Mouse (Mus musculus) forebrain, embryonic 15.5 days (tissue): Measurements from ENCODE around the gene Zfp316. TPM values are rescaled to one million over a fixed set of nuclear protein-coding genes. Genes with fewer than 3 reads are reported as not detected.

ENCODE experiments used
- ATAC-seq: fragments of 200-750 bp; cut with Nextera tagmentation; replicated peaks from 2 replicates; pipeline ENCODE4 v1.8.0; 2017; ENCODE audit warnings: mild to moderate bottlenecking, moderate TSS enrichment, moderate library complexity
- H3K27ac ChIP-seq: fragments of 300-500 bp; sonication (generic); replicated peaks from 2 replicates; pipeline ENCODE4 v1.5.1; 2015; ENCODE audit warnings: mild to moderate bottlenecking, inconsistent platforms
- H3K27me3 ChIP-seq: fragments of 300-500 bp; sonication (generic); 2 replicates; pipeline ENCODE4 v1.6.1; 2015; ENCODE audit warnings: inconsistent platforms
- H3K36me3 ChIP-seq: fragments of 300-500 bp; sonication (generic); 2 replicates; pipeline ENCODE4 v1.6.1; 2015; ENCODE audit warnings: mild to moderate bottlenecking, inconsistent platforms
- H3K4me1 ChIP-seq: fragments of 300-500 bp; sonication (generic); 2 replicates; pipeline ENCODE4 v1.6.1; 2015; ENCODE audit warnings: inconsistent platforms
- H3K4me2 ChIP-seq: fragments of 300-500 bp; sonication (generic); replicated peaks from 2 replicates; pipeline ENCODE4 v1.6.1; 2015; ENCODE audit warnings: mild to moderate bottlenecking, inconsistent platforms
- H3K4me3 ChIP-seq: fragments of 300-500 bp; sonication (generic); 2 replicates; pipeline ENCODE4 v1.5.1; 2015; ENCODE audit warnings: mild to moderate bottlenecking, inconsistent platforms
- H3K9ac ChIP-seq: fragments of 300-500 bp; sonication (generic); replicated peaks from 2 replicates; pipeline ENCODE4 v1.6.1; 2015; ENCODE audit warnings: mild to moderate bottlenecking, inconsistent platforms
- H3K9me3 ChIP-seq: fragments of 300-500 bp; sonication (generic); 2 replicates; pipeline ENCODE4 v1.6.1; 2016; ENCODE audit warnings: inconsistent platforms
- WGBS: fragments of 180-500 bp; shearing (Covaris S2); methylation state at CpG from one replicate; pipeline ENCODE4 v1.1.7; 2015; ENCODE audit warnings: mixed read lengths; 5-methylcytosine and 5-hydroxymethylcytosine counted together
- polyA plus RNA-seq: library from polyadenylated mRNA; unstranded; fragments of >200 nt; fragmentation: Nextera tagmentation; extraction: Ambion mirVana; gene quantifications from 2 replicates; pipeline ENCODE4 v1.2.1, GENCODE M21; 2015

The Zfp316 gene
- polyA plus RNA-seq, 1 experiment from 2014 or later = 13.6 TPM

DNA sequence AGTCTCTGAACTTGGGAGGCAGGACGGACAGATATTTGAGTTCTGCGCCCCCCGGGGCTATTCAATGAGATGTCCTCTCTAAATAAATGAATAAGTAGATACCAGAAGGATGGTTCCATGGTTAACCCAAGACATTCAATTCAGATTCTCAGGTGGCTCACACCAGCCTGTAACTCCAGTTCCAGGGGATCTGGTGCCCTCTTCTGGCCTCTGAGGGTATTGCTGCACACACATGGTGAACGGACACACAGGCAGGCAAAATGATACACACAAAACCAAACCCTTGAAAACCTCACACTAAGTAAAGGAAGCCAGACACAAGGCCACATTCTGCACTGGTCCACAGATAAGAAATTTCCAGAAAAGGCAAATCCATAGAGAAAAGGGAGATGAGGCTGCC lies 29.9 kb upstream of the Zfp316 start:
- Histone ChIP-seq H3K4me3 (no peak overlapping the region), H3K27me3 (peaks cover under 1% of the 10 kb centered on the region; the same call in 1 of the 2 replicates), H3K36me3 (peaks cover 41% of the 10 kb centered on the region), H3K4me1 (no peaks in the 10 kb centered on the region), H3K4me2 (no peak overlapping the region), H3K9me3 (no peaks in the 10 kb centered on the region), H3K27ac (no peak overlapping the region), H3K9ac (no peak overlapping the region)
- ATAC-seq = no peak
- 92% methylated on average over 4 of the region's 4 CpGs for WGBS

DNA sequence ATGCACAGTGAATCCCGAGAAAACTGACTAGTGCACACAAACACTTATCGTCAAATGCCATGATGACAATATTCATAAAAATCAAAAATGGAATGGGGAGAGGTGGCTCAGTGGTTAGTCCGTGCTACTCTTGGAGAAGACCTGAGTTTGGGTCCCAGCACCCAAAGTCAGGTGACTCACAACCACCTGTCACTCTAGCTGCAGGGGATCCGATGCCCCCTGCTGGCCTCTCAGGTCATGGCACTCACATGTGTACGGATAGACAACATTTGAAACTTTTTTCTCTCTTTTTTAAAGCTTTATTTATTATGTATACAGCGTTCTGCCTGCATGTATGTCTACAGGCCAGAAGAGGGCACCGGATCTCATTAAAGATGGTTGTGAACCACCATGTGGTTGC lies 28.6 kb upstream of the Zfp316 start:
- peaks cover 13% of the 10 kb centered on the region for H3K27me3 ChIP-seq
- H3K9me3 ChIP-seq = no peaks in the 10 kb centered on the region
- no peak overlapping the region for H3K4me2 ChIP-seq
- H3K27ac ChIP-seq = no peak overlapping the region
- H3K4me1 ChIP-seq = peaks cover 6% of the 10 kb centered on the region
- H3K36me3 ChIP-seq = peaks cover 39% of the 10 kb centered on the region
- no peak overlapping the region for H3K4me3 ChIP-seq
- WGBS = 93% methylated on average over 7 of the region's 7 CpGs
- no peak overlapping the region for H3K9ac ChIP-seq
- no peak for ATAC-seq

DNA sequence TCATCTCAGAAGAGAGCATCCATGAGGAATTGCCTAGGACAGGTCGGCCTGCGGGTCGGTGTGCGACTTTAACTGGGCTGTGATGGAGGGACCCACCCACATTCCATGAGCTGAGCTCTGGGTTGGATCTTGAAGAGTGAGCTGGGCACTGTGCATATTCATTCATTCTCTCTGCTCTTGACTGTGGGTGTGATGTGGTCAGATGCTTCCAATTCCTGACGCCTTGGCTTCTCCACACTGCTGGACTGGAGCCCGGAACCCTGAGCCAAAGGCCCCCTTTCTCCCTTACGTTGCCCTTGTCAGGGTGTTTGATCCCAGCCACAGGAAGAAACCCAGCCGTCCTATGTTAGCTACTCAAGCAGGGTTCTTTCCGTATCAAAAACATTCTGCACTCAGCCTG lies 28.2 kb upstream of the Zfp316 start:
- H3K9ac ChIP-seq = no peak overlapping the region
- H3K4me3 ChIP-seq = no peak overlapping the region
- H3K27ac ChIP-seq = no peak overlapping the region
- no peaks in the 10 kb centered on the region for H3K9me3 ChIP-seq
- WGBS = 94% methylated on average over 9 of the region's 9 CpGs
- H3K27me3 ChIP-seq = peaks cover 14% of the 10 kb centered on the region
- ATAC-seq = no peak
- H3K36me3 ChIP-seq = peaks cover 39% of the 10 kb centered on the region
- no peak overlapping the region for H3K4me2 ChIP-seq
- peaks cover 10% of the 10 kb centered on the region for H3K4me1 ChIP-seq

DNA sequence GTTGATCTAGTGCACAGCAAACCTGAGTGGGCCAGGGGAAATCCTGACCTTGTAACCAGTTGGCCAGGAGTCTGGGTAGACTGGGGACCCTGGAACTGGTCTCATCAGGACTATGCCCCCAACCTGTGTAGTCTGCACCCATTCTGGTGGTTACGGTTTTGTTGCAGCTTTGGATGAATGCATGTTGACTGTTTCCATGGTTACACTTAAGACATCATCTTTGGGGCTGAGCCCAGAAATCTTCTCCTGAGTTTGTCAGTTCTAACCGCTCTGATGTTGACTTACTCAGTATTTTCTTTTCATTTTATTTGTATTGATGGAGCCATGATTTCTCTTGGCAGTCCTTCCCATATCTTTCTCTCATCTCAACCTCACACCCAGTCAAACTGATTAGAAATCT lies 25.5 kb upstream of the Zfp316 start:
- ATAC-seq = no peak
- Histone ChIP-seq H3K4me2 (no peak overlapping the region), H3K9me3 (no peaks in the 10 kb centered on the region), H3K4me1 (peaks cover 12% of the 10 kb centered on the region), H3K27ac (no peak overlapping the region), H3K9ac (no peak overlapping the region), H3K27me3 (peaks cover 29% of the 10 kb centered on the region), H3K36me3 (peaks cover 19% of the 10 kb centered on the region), H3K4me3 (no peak overlapping the region)
- WGBS = 68% methylated on average over 2 of the region's 2 CpGs

DNA sequence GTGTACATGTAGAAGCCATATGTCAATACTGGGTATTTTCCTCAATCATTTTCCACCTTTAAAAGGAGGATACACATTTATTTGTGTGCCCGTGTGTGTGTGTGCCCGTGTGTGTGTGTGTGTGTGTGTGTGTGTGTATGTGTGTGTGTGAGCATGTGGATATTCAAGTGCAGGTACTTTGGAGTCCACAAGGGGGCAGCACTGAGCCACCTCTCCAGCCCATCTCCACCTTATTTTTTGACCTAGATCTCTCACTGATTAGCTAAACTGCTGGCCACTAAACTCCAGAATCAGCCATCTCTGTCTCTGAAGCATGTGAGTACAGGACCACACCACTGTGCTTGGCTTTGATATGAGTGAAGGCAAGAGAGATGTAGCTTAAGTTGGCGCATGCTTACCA lies 25.0 kb upstream of the Zfp316 start:
- ATAC-seq = no peak
- no peaks in the 10 kb centered on the region for H3K9me3 ChIP-seq
- H3K27me3 ChIP-seq = peaks cover 29% of the 10 kb centered on the region
- H3K36me3 ChIP-seq = peaks cover 14% of the 10 kb centered on the region
- no peak overlapping the region for H3K4me2 ChIP-seq
- no peak overlapping the region for H3K27ac ChIP-seq
- peaks cover 12% of the 10 kb centered on the region for H3K4me1 ChIP-seq
- H3K4me3 ChIP-seq = no peak overlapping the region
- 99% methylated on average over 3 of the region's 3 CpGs for WGBS
- no peak overlapping the region for H3K9ac ChIP-seq

DNA sequence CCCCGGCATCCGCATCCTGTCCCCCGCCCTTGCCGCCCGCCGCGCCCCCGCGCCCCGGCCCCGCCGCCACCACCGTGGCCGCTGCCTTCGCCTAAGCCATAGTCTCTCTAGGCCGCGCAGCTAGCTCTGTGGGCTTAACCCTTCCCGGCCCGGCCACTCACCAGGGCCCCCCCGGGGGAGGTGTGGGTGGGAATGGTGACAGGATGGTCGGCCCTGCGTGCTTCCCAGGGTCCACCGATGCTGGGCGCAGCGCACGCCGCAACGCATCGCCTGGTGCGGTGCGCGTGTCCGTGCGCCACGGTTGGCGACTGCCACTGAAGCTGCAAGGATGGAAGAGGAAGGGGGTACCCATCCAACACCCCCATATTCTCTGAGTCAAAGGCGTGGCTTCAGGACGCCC lies 23.6 kb upstream of the Zfp316 start, which contains the start of gene Zfp853:
Gene Zfp853 (minus strand): TSS at position 220 of the 400 bp plus-strand sequence.
- H3K4me2 ChIP-seq = peak within 1 kb of the TSS; percentile 52
- H3K36me3 ChIP-seq = peaks cover 1% of the 10 kb centered on the region; the same call in 1 of the 2 replicates
- WGBS = 4% methylated on average over 33 of the region's 38 CpGs
- peak within 1 kb of the TSS; percentile 28 for H3K9ac ChIP-seq
- ATAC-seq = 0 out of 2 replicates have a peak, but pooled peaks have one; percentile 17
- no peaks in the 10 kb centered on the region for H3K9me3 ChIP-seq
- no peak within 1 kb of the TSS for H3K27ac ChIP-seq
- H3K4me1 ChIP-seq = peaks cover 12% of the 10 kb centered on the region
- H3K4me3 ChIP-seq = peak within 1 kb of the TSS; percentile 37
- peaks cover 41% of the 10 kb centered on the region for H3K27me3 ChIP-seq

DNA sequence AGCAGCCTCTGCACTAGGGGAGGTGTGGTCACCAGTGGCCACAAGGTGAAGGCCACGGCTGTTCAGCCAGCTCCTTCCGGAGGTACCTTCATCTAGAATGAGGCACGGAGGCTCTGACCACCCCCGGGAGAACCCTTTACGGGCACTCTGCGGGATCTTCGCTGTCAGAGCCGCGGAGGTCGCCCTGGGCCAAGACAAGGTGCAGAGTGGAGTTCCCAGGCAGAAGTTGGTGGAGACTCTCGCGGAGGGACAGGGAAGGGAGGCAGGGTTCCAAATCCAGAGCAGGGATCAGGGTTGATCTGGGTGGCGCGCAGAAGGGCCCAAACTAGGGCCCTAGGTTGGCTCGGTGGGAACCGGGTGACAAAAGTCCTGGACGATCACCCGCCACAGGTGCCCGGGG lies 23.1 kb upstream of the Zfp316 start:
- H3K27me3 ChIP-seq = peaks cover 46% of the 10 kb centered on the region
- 2% methylated on average over 19 of the region's 19 CpGs for WGBS

DNA sequence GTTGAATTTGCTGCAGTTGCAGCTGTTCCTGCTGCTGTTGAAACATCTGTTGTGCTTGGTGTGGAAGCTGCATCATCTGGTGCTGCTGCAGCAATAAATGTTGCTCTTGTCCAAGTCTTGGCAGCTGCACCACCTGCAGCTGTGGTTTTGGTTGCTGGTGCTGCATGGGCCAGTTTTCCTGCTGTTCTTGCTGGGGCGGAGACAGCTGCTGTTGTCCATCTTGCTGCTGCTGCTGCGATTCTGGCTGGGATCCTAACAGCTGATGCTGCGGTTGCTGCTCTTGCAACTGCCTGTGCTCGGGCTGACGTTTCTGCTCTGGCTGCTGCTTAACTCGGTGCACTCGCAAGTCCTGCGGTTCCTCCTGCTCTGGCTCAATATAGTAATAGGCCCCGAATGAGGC lies 19.5 kb upstream of the Zfp316 start:
- no peak for ATAC-seq
- peaks cover 21% of the 10 kb centered on the region for H3K4me1 ChIP-seq
- no peak overlapping the region for H3K27ac ChIP-seq
- H3K36me3 ChIP-seq = no peaks in the 10 kb centered on the region
- no peak overlapping the region for H3K4me2 ChIP-seq
- 77% methylated on average over 9 of the region's 9 CpGs for WGBS
- peaks cover 52% of the 10 kb centered on the region for H3K27me3 ChIP-seq
- no peaks in the 10 kb centered on the region for H3K9me3 ChIP-seq
- H3K4me3 ChIP-seq = no peak overlapping the region
- no peak overlapping the region for H3K9ac ChIP-seq

More for the DNA sequence above, 23.1 kb upstream of the Zfp316 start:
- peaks cover 18% of the 10 kb centered on the region for H3K4me1 ChIP-seq
- H3K4me2 ChIP-seq = peak overlapping the region; percentile 52
- H3K4me3 ChIP-seq = peak overlapping the region; percentile 37
- peak overlapping the region; percentile 28 for H3K9ac ChIP-seq
- no peaks in the 10 kb centered on the region for H3K9me3 ChIP-seq
- H3K27ac ChIP-seq = no peak overlapping the region
- no peaks in the 10 kb centered on the region for H3K36me3 ChIP-seq
- ATAC-seq = no peak

DNA sequence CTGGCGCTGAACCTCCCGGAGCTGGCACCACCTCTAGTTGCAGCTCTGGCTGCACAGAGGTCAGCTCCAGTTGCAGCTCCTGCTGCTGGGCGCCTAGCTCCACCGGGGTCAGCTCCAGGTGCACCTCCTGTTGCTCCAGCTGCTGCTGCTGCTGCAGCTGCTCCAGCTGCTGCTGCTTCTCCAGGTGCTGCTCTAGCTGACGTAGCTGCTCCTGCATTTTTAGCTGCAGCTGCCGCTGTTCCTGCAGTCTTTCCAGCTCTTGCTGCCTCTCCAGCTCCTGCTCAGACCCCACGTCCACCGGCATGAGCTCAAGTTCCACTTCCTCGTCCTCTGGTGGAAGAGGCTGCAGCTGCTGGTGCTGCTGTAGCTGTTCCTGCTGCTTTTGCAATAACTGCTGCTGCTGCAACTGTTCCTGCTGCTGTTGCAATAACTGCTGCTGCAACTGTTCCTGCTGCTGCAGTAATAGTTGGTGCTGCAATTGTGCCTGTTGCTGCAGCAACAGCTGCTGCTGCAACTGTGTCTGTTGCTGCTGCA lies 18.6 kb upstream of the Zfp316 start:
- no peaks in the 10 kb centered on the region for H3K36me3 ChIP-seq
- peaks cover 44% of the 10 kb centered on the region for H3K27me3 ChIP-seq
- 20% methylated on average over 9 of the region's 9 CpGs for whole genome bisulfite sequencing
- no peak overlapping the region for H3K9ac ChIP-seq
- no peaks in the 10 kb centered on the region for H3K9me3 ChIP-seq
- H3K4me3 ChIP-seq = peak overlapping the region; percentile 21; the same call in 1 of the 2 replicates
- no peak for ATAC-seq
- peak overlapping the region; percentile 24; the same call in 1 of the 2 replicates for H3K4me2 ChIP-seq
- peaks cover 16% of the 10 kb centered on the region for H3K4me1 ChIP-seq
- H3K27ac ChIP-seq = no peak overlapping the region

DNA sequence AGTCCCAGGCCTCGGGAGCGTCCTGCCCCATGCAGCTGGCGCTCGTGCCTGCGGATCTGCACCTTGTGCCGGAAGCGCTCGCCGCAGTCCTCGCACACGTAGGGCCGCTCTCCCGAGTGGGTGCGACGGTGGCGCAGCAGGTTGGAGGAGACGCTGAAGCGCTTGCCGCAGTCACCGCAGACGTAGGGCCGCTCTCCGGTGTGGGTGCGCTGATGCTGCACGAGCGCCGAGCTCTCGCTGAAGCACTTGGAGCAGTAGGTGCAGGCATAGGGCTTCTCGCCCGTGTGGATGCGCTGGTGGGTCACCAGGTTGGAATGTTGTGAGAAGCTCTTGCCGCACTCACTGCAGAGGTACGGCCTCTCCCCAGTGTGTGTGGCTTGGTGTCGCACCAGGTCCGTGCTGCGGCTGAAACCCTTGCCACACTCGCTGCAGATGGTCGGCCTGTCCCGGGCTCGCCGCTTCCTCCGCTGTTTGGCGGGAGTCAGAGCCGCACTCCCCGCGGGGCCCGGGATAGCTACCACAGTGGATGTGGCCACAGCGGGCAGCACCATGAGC lies 18.0 kb upstream of the Zfp316 start:
- H3K4me2 ChIP-seq = peak overlapping the region; percentile 24
- H3K4me1 ChIP-seq = peaks cover 10% of the 10 kb centered on the region; the same call in 1 of the 2 replicates
- peak overlapping the region; percentile 21 for H3K4me3 ChIP-seq
- H3K9me3 ChIP-seq = no peaks in the 10 kb centered on the region
- H3K27ac ChIP-seq = no peak overlapping the region
- H3K36me3 ChIP-seq = no peaks in the 10 kb centered on the region
- ATAC-seq = 0 out of 2 replicates have a peak, but pooled peaks have one; percentile 16
- WGBS = 3% methylated on average over 48 of the region's 48 CpGs
- H3K27me3 ChIP-seq = peaks cover 41% of the 10 kb centered on the region
- no peak overlapping the region for H3K9ac ChIP-seq

DNA sequence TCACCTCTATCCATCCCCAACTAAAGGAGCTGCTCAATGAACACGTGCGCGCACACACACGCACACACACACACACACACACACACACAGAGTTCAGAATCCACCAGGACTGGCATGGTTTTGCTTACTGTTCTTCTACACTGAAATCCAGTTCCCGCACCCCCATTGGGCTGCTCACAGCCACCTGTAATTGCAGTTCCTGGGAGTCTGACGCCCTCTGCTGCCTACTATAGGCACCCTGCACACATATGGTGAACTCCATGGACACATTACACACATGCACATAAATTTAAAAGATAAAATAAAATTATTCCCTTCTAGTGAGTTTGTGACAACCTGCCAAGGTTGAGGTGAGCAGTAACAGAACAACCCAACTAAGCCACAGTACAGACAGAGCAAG lies 14.9 kb upstream of the Zfp316 start:
- H3K4me3 ChIP-seq = no peak overlapping the region
- H3K27ac ChIP-seq = no peak overlapping the region
- WGBS = 38% methylated on average over 6 of the region's 6 CpGs
- H3K36me3 ChIP-seq = no peaks in the 10 kb centered on the region
- H3K9ac ChIP-seq = no peak overlapping the region
- H3K9me3 ChIP-seq = no peaks in the 10 kb centered on the region
- peaks cover 27% of the 10 kb centered on the region for H3K27me3 ChIP-seq
- H3K4me2 ChIP-seq = no peak overlapping the region
- peaks cover 9% of the 10 kb centered on the region; the same call in 1 of the 2 replicates for H3K4me1 ChIP-seq
- ATAC-seq = no peak

DNA sequence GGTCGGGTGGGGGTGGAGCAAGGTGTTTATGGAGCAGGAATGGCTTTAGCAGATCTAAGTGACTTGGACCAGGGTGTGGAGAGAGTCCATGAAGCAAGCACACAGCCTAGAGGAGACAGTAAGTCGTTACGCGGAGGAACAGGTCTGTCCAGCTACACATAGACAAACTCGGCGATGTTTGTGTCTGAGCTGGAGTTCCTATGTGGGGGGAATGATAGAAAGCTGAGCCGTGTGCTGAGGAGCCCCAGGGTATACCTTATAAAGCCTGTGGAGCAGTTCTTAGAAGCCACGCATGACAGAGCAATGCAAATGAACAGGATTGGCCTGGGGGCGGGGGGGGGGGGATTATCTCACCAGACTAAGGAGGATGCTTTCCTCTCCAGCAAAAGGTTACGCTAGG lies 9.4 kb upstream of the Zfp316 start:
- H3K4me1 ChIP-seq = no peaks in the 10 kb centered on the region
- no peaks in the 10 kb centered on the region for H3K9me3 ChIP-seq
- ATAC-seq = no peak
- H3K9ac ChIP-seq = no peak overlapping the region
- H3K36me3 ChIP-seq = no peaks in the 10 kb centered on the region
- H3K27me3 ChIP-seq = no peaks in the 10 kb centered on the region
- WGBS = 40% methylated on average over 10 of the region's 10 CpGs
- no peak overlapping the region for H3K4me2 ChIP-seq
- H3K4me3 ChIP-seq = no peak overlapping the region
- no peak overlapping the region for H3K27ac ChIP-seq

DNA sequence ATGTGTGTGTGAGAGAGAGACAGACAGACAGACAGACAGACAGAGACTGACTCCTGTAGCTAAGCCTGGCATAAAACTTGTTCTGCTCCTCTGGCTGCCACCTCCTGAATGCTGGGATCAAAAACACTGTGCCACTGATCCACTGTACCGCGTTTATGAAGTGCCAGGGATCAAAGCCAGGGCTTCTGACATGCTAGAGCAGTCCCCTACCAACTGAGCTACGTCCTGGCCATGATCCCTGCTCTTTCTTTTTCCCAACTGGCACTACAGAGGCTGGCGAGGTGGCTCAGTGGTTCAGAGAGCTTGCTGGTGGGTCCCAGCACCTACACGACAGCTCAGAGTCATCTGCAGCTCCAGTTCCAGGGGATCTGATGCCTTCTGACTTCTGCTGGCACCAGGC lies 5.9 kb upstream of the Zfp316 start:
- peaks cover 4% of the 10 kb centered on the region for H3K4me1 ChIP-seq
- H3K4me3 ChIP-seq = no peak overlapping the region
- WGBS = 40% methylated on average over 5 of the region's 5 CpGs
- no peaks in the 10 kb centered on the region for H3K27me3 ChIP-seq
- no peaks in the 10 kb centered on the region for H3K36me3 ChIP-seq
- H3K9ac ChIP-seq = no peak overlapping the region
- no peak overlapping the region for H3K27ac ChIP-seq
- H3K4me2 ChIP-seq = no peak overlapping the region
- no peak for ATAC-seq
- H3K9me3 ChIP-seq = no peaks in the 10 kb centered on the region
